Mouse (Mus musculus) neural tube, embryonic 15.5 days (tissue): ENCODE measurements around the gene Ppp1r26. TPM values are rescaled to one million over a fixed set of nuclear protein-coding genes. Genes with fewer than 3 reads are reported as not detected.

ENCODE experiments used
- ATAC-seq: fragments of 200-750 bp; cut with Nextera tagmentation; 2 replicates; pipeline ENCODE4 v1.8.0; 2017; ENCODE audit warnings: mild to moderate bottlenecking, moderate TSS enrichment, moderate library complexity; ENCODE audit not compliant: low FRiP score
- H3K27ac ChIP-seq: fragments of 300-500 bp; sonication (generic); replicated peaks from 2 replicates; pipeline ENCODE4 v1.5.1; 2015; ENCODE audit warnings: mild to moderate bottlenecking, inconsistent platforms
- H3K27me3 ChIP-seq: fragments of 300-500 bp; sonication (generic); replicated peaks from 2 replicates; pipeline ENCODE4 v1.6.1; 2015; ENCODE audit warnings: inconsistent platforms
- H3K36me3 ChIP-seq: fragments of 300-500 bp; sonication (generic); 2 replicates; pipeline ENCODE4 v1.6.1; 2015; ENCODE audit warnings: inconsistent platforms
- H3K4me1 ChIP-seq: fragments of 300-500 bp; sonication (generic); 2 replicates; pipeline ENCODE4 v1.6.1; 2015; ENCODE audit warnings: inconsistent platforms
- H3K4me2 ChIP-seq: fragments of 300-500 bp; sonication (generic); 2 replicates; pipeline ENCODE4 v1.6.1; 2015; ENCODE audit warnings: inconsistent platforms, mild to moderate bottlenecking, moderate library complexity
- H3K4me3 ChIP-seq: fragments of 300-500 bp; sonication (generic); replicated peaks from 2 replicates; pipeline ENCODE4 v1.5.1; 2015; ENCODE audit warnings: mild to moderate bottlenecking, inconsistent platforms
- H3K9ac ChIP-seq: fragments of 300-500 bp; sonication (generic); replicated peaks from 2 replicates; pipeline ENCODE4 v1.6.1; 2015; ENCODE audit warnings: mild to moderate bottlenecking, inconsistent platforms
- H3K9me3 ChIP-seq: fragments of 300-500 bp; sonication (generic); replicated peaks from 2 replicates; pipeline ENCODE4 v1.6.1; 2016; ENCODE audit warnings: inconsistent platforms
- WGBS: fragments of 180-500 bp; shearing (Covaris S2); methylation state at CpG from one replicate; pipeline ENCODE4 v1.1.7; 2015; ENCODE audit warnings: mixed read lengths; 5-methylcytosine and 5-hydroxymethylcytosine counted together
- polyA plus RNA-seq: library from polyadenylated mRNA; unstranded; fragments of >200 nt; fragmentation: Nextera tagmentation; extraction: Ambion mirVana; gene quantifications from 2 replicates; pipeline ENCODE4 v1.2.1, GENCODE M21; 2015

The Ppp1r26 gene
- polyA plus RNA-seq, 1 experiment from 2014 or later: 13.9 TPM

DNA sequence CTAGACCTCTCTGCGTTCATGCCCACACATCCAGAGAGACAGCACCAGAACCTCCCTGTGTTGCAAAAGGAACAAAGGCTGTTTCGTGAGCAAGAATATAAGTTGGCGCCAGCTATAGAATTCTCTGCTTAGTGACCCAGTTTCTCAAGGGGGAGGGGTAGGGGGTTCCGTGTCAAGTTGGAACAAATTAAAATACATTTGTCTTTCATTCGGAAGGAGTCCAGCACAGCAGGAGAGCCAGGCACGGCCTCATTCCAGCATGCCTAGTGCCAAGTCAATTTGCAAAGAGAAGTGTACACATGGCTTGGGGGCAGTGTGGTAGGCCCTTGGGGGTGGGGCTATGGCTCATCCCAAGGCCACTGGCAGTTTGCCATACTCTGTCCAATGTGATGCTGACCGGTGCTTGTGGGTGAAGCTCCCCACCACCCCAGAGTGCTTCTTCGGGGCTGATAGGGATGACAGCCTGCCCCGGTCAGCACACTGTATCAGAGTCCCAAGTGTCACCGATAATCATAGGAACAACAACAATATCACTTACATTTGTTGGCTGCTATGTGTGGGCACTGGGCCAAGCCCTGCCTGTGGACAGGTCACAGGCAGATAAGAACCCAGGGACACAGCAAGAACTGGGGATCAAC is 31.1 kb upstream of the Ppp1r26 start:
- no peaks in the 10 kb centered on the region for H3K9me3 ChIP-seq
- no peak overlapping the region for H3K4me3 ChIP-seq
- ATAC-seq: 0 out of 2 replicates have a peak, but pooled peaks have one; percentile 13
- 42% methylated on average over 10 of the region's 10 CpGs for WGBS
- no peak overlapping the region; the same call in 1 of the 2 replicates for H3K9ac ChIP-seq
- H3K4me2 ChIP-seq: no peak overlapping the region
- no peaks in the 10 kb centered on the region for H3K36me3 ChIP-seq
- H3K27ac ChIP-seq: peak overlapping the region; percentile 72
- peaks cover 6% of the 10 kb centered on the region for H3K27me3 ChIP-seq
- H3K4me1 ChIP-seq: peaks cover 21% of the 10 kb centered on the region

DNA sequence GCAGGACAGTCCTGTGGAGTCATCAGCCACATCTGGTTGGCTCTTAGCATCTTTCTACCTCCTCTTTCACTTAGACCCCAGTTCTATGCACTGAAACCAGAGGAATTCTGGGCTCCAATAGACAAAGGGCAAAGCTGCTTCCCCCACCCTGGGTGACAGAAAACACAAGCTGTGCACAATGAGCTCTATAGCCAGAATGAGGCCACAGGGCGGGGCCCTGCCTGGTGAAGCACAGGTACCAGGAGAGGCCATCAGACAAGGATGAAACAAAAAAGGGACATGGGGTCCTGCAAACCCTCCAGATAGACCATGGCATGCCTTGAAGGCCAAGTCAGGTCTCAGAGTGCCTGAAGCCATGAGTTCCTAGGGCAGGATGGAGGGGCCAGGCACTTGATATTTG is 30.1 kb upstream of the Ppp1r26 start:
- peaks cover 6% of the 10 kb centered on the region for H3K27me3 ChIP-seq
- no peak overlapping the region for H3K4me2 ChIP-seq
- peaks cover 21% of the 10 kb centered on the region for H3K4me1 ChIP-seq
- H3K36me3 ChIP-seq: no peaks in the 10 kb centered on the region
- no peaks in the 10 kb centered on the region for H3K9me3 ChIP-seq
- 96% methylated on average over 1 of the region's 1 CpGs for WGBS
- ATAC-seq: no peak
- H3K27ac ChIP-seq: no peak overlapping the region
- no peak overlapping the region for H3K9ac ChIP-seq
- H3K4me3 ChIP-seq: no peak overlapping the region

DNA sequence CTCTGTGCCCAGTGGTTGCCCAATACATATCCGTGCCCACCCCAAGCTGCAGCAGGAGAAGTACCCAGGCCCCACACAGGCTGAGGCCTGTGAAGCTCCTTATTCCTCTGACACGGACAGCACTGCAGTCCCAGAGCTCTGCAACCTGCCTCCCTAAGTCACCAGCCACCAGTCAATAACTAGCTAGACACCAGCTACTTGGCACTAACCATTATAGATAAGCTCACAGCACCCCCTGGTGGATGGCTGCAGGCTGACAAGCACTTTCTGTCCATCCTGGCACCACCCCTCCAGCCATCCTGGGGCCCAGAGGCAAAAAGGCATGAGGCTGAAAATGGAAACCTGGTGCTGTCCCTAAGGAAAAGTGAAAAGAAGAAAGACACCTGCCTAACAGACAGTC is 28.6 kb upstream of the Ppp1r26 start:
- Histone ChIP-seq H3K27ac (no peak overlapping the region), H3K36me3 (no peaks in the 10 kb centered on the region), H3K4me3 (no peak overlapping the region), H3K4me1 (peaks cover 21% of the 10 kb centered on the region), H3K9me3 (no peaks in the 10 kb centered on the region), H3K4me2 (no peak overlapping the region), H3K27me3 (peaks cover 6% of the 10 kb centered on the region), H3K9ac (no peak overlapping the region)
- WGBS: 37% methylated on average over 2 of the region's 2 CpGs
- ATAC-seq: peak; percentile 63; the same call in 1 of the 2 replicates

DNA sequence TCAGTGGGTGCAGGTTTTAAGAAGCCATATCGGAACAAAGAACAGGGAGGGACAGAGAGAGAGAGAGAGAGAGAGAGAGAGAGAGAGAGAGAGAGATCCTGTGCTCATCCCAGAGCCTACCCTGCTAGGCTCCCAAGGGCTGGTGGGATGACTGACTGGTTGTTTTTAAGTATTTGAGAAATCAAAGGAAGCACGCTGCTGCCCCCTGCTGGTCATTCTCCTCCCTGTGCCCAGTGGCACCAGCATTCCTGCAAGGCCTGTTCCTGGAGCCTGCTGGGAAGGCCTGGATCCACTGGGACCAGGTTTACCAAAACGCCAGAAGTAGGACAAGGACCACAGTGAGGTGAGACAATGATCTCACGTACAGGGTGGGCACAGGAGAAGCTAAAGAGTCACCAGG is 26.7 kb upstream of the Ppp1r26 start:
- H3K4me2 ChIP-seq: no peak overlapping the region
- WGBS: 17% methylated on average over 4 of the region's 4 CpGs

DNA sequence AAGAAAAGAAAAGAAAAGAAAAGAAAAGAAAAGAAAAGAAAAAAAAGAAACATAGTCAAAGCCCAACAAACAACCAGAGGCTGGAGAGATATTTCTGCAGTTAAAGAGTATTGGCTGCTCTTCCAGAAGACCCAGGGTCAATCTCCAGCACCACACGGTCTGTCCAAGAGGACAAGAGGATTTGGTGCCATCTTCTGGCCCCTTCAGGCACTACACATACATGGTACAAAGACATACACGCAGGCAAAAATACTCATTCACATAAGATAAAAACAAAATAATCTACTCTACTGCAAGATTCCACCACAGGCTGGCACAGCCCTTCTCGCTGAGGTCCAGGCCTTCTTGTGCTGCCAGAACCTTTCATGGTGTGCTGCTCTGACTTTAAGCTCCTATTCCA is 23.4 kb upstream of the Ppp1r26 start:
- WGBS: 33% methylated on average over 3 of the region's 3 CpGs
- no peak overlapping the region for H3K4me2 ChIP-seq
- no peak for ATAC-seq

More for the DNA sequence above, 26.7 kb upstream of the Ppp1r26 start:
- Histone ChIP-seq H3K9ac (no peak overlapping the region), H3K27ac (no peak overlapping the region), H3K4me1 (peaks cover 18% of the 10 kb centered on the region), H3K4me3 (no peak overlapping the region), H3K27me3 (peaks cover 6% of the 10 kb centered on the region), H3K36me3 (no peaks in the 10 kb centered on the region), H3K9me3 (no peaks in the 10 kb centered on the region)
- no peak; the same call in 1 of the 2 replicates for ATAC-seq

DNA sequence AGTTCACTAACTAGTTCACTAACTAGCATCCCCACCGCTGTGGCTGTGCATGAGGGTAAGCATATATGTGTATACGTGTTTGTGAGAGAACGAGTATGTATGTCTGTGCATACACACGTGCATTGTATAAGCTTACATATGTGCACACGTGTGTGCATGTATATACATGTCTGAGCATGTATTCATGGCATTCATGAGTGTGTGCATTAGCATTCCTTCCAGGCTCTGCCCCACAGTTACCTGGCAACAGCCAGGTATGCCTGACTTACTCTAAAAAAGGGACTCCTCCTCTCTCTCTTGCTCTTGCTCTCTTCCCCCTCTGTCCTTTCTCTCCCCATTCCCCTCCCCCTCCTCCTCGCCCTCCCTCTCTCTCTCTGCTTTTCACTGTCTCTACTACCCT is 19.4 kb upstream of the Ppp1r26 start:
- H3K27me3 ChIP-seq: no peaks in the 10 kb centered on the region
- 0 out of 2 replicates have a peak, but pooled peaks cover 3% of the 10 kb centered on the region for H3K4me1 ChIP-seq
- no peaks in the 10 kb centered on the region for H3K9me3 ChIP-seq
- 85% methylated on average over 6 of the region's 6 CpGs for WGBS
- no peak overlapping the region for H3K4me3 ChIP-seq
- H3K36me3 ChIP-seq: no peaks in the 10 kb centered on the region
- H3K9ac ChIP-seq: no peak overlapping the region
- no peak overlapping the region for H3K4me2 ChIP-seq
- no peak for ATAC-seq
- no peak overlapping the region for H3K27ac ChIP-seq

More for the DNA sequence above, 23.4 kb upstream of the Ppp1r26 start:
- no peak overlapping the region for H3K4me3 ChIP-seq
- H3K4me1 ChIP-seq: 0 out of 2 replicates have a peak, but pooled peaks cover 6% of the 10 kb centered on the region
- no peaks in the 10 kb centered on the region for H3K9me3 ChIP-seq
- peaks cover 6% of the 10 kb centered on the region for H3K27me3 ChIP-seq
- no peak overlapping the region for H3K27ac ChIP-seq
- H3K36me3 ChIP-seq: no peaks in the 10 kb centered on the region
- no peak overlapping the region for H3K9ac ChIP-seq

DNA sequence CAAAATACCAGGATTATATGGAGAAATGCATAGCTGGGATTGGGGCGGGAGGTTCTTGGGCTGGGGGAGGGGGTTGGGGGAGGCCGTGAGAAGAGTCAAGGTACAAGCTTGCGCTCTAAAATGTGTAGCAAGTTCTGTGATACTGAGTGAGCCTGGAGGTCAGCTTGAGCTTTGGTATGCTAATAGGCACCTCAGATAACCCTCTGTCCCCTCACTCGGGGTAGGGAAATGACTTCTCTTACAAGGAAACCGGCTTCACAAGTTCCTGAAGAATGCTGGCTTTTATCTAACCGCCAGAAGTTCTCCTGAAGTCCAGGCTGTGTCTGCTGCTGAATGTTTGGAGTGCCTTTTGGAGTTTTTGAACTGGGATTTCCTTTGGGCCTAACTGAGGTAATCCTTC is 15.8 kb upstream of the Ppp1r26 start:
- no peak for ATAC-seq
- H3K27ac ChIP-seq: no peak overlapping the region
- H3K9ac ChIP-seq: no peak overlapping the region
- H3K4me3 ChIP-seq: no peak overlapping the region
- H3K9me3 ChIP-seq: no peaks in the 10 kb centered on the region
- no peaks in the 10 kb centered on the region for H3K27me3 ChIP-seq
- H3K36me3 ChIP-seq: no peaks in the 10 kb centered on the region
- H3K4me1 ChIP-seq: 0 out of 2 replicates have a peak, but pooled peaks cover 3% of the 10 kb centered on the region
- no peak overlapping the region for H3K4me2 ChIP-seq
- WGBS: 68% methylated on average over 6 of the region's 6 CpGs

DNA sequence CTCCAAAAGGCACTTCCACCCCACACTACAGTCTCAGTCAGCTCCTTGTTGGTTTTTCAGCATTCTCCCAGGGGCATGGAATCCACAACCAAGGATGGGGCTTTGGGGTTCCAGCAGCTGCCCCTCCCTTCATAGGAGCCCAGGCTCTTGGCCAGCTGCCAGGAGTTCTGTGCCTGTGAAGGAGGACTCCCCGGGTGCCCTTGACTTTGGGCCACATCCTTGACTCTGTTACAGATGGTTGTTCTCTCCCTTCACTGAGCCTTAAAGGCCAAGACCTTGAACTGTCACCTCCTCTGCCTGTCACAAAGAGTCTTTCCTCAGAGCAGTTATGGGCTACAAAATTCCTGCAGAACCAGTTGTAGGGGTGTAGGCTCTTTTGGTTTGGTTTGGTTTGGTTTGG is 13.8 kb upstream of the Ppp1r26 start:
- H3K27me3 ChIP-seq: no peaks in the 10 kb centered on the region
- no peak overlapping the region for H3K27ac ChIP-seq
- no peak overlapping the region for H3K4me2 ChIP-seq
- WGBS: 18% methylated on average over 1 of the region's 1 CpGs
- H3K9me3 ChIP-seq: no peaks in the 10 kb centered on the region
- ATAC-seq: no peak
- no peaks in the 10 kb centered on the region for H3K36me3 ChIP-seq
- H3K9ac ChIP-seq: no peak overlapping the region
- H3K4me1 ChIP-seq: no peaks in the 10 kb centered on the region
- no peak overlapping the region for H3K4me3 ChIP-seq

DNA sequence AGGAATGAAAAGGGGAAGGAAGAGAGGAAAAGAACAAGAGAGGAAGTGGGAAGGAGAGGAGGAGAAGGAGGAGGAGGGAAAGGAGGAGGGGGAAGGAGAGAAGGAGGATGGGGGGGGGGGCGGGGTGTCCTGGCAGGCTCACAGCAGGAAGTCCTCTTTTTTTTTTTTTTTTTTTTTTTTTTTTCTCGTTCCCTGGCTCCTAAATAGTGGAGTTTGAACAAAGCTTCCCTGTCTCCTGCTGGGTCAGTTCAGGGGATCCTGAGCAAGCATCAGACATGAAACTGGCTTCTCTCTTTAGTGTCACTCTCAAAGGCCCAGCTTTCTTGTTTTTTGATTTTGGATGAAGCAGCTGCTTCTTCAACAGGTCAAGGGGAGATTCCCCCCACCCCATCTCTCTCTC is 13.1 kb upstream of the Ppp1r26 start:
- WGBS: no CpG with 5 or more reads among the region's 2 CpGs

DNA sequence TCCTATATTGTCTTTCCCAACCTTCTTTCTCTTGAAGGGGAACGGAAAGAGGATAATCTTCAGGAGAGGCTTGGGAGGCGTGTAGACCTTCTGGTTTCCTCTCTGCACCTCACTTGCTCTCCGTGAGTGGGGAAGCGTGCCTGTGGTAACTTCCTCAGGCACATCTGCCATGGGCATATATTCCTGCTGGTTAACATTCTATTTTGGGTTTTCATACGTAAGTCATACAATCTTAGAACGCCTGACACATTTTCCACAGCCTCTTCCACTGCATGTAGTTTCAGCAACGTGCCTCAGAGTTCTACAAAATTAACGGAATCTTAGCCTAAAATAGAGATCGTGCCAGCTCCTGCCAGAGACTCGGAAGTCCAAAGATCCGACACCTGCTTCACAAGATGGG is 11.2 kb upstream of the Ppp1r26 start:
- Histone ChIP-seq H3K27me3 (no peaks in the 10 kb centered on the region), H3K36me3 (no peaks in the 10 kb centered on the region), H3K9me3 (no peaks in the 10 kb centered on the region), H3K4me2 (no peak overlapping the region), H3K27ac (no peak overlapping the region), H3K9ac (no peak overlapping the region), H3K4me1 (no peaks in the 10 kb centered on the region), H3K4me3 (no peak overlapping the region)
- ATAC-seq: no peak
- WGBS: 90% methylated on average over 11 of the region's 11 CpGs

More for the DNA sequence above, 13.1 kb upstream of the Ppp1r26 start:
- H3K4me2 ChIP-seq: no peak overlapping the region
- H3K27ac ChIP-seq: no peak overlapping the region
- no peaks in the 10 kb centered on the region for H3K4me1 ChIP-seq
- H3K36me3 ChIP-seq: no peaks in the 10 kb centered on the region
- no peak for ATAC-seq
- H3K9me3 ChIP-seq: no peaks in the 10 kb centered on the region
- H3K4me3 ChIP-seq: no peak overlapping the region
- no peaks in the 10 kb centered on the region for H3K27me3 ChIP-seq
- H3K9ac ChIP-seq: no peak overlapping the region

DNA sequence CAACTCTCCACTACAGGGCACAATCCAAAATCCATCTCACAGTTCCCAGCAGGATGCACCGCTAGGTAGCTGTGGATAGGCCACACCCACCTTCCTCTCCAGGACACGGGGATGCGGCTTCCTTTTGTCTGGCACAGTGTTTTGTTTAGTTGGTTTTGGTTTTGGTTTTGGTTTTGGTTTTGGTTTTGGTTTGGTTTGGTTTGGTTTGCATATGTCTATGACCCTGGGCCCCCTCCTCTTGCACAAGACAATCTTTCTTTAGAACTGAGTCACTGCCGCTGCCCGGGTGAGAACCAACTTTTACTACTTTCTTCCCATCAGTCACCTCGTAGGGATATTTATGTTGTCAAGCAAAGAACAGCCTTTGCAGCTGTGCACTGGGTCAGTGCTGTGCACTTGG is 5.8 kb upstream of the Ppp1r26 start:
- Histone ChIP-seq H3K9ac (no peak overlapping the region), H3K9me3 (no peaks in the 10 kb centered on the region), H3K27ac (no peak overlapping the region), H3K36me3 (no peaks in the 10 kb centered on the region), H3K4me1 (peaks cover 2% of the 10 kb centered on the region), H3K4me3 (no peak overlapping the region), H3K27me3 (no peaks in the 10 kb centered on the region), H3K4me2 (no peak overlapping the region)
- no peak for ATAC-seq
- 70% methylated on average over 6 of the region's 6 CpGs for whole genome bisulfite sequencing

DNA sequence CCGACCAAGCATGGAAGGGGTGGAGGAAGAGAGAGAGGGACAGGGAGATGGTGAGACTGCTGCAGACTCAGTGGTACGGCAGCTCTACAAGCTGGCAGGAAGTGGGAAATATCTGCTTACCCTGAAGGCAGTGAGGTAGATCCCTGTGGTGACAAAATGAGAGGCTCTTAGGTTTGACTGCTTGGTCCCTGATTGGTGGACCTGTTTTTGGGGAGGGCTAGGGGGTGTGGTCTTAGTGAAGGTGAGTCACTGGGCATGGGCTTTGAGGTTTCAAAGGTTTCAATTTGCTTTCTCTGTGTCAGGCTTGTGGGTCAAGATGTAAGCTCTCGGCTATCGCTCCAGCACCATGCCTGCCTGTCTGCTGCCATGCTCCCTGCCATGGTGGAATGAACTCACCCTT is 1.5 kb upstream of the Ppp1r26 start:
- Histone ChIP-seq H3K9ac (no peak overlapping the region), H3K4me1 (peaks cover 18% of the 10 kb centered on the region), H3K9me3 (no peaks in the 10 kb centered on the region), H3K27ac (no peak overlapping the region), H3K27me3 (no peaks in the 10 kb centered on the region), H3K4me2 (no peak overlapping the region), H3K4me3 (no peak overlapping the region), H3K36me3 (peaks cover 4% of the 10 kb centered on the region; the same call in 1 of the 2 replicates)
- ATAC-seq: no peak
- 84% methylated on average over 4 of the region's 4 CpGs for WGBS
